Mouse (Mus musculus) cerebellum, adult (tissue): ENCODE results near the gene Cln5.

Experiments used
- ATAC-seq: cut with Nextera tagmentation; 2 replicates; pipeline ENCODE4 v1.9.2; 2017; ENCODE audit warnings: mild to moderate bottlenecking, moderate library complexity, mixed read lengths; ENCODE audit not compliant: insufficient number of reproducible peaks, low FRiP score, low TSS enrichment

Cln5 gene

GRCm38 (mm10) chr14:103102731-103103335 lies 32.8 kb downstream of the Cln5 start:
- ATAC-seq: no peak

- ATAC-seq: no peak
Measured at GRCm38 (mm10) chr14:103106301-103106700, 36.3 kb downstream of the Cln5 start.

- no peak for ATAC-seq
Measured at GRCm38 (mm10) chr14:103109971-103110370, 40.0 kb downstream of the Cln5 start.

GRCm38 (mm10) chr14:103112606-103113363 lies 42.8 kb downstream of the Cln5 start:
- ATAC-seq: no peak

GRCm38 (mm10) chr14:103114994-103115670 lies 45.1 kb downstream of the Cln5 start:
- no peak for ATAC-seq

GRCm38 (mm10) chr14:103125756-103126155 lies 55.7 kb downstream of the Cln5 start:
- no peak for ATAC-seq
